Mouse (Mus musculus) limb, embryonic 10.5 days (tissue): Measurements from ENCODE around the gene Ttc7b. TPM values are rescaled to one million over a fixed set of nuclear protein-coding genes. Genes with fewer than 3 reads are reported as not detected.

Source experiments
- DNase-seq: peaks from one replicate; pipeline ENCODE4 v3.0.0-alpha.2; 2017; ENCODE audit warnings: low spot score
- H3K27ac ChIP-seq: fragments of 300-500 bp; sonication (generic); 2 replicates; pipeline ENCODE4 v1.5.1; 2016; ENCODE audit warnings: mild to moderate bottlenecking
- H3K27me3 ChIP-seq: fragments of 300-500 bp; sonication (generic); 2 replicates; pipeline ENCODE4 v1.6.1; 2016; ENCODE audit warnings: low read depth, mild to moderate bottlenecking; ENCODE audit not compliant: poor library complexity, severe bottlenecking
- H3K36me3 ChIP-seq: fragments of 300-500 bp; sonication (generic); 2 replicates; pipeline ENCODE4 v1.6.1; 2016; ENCODE audit warnings: mild to moderate bottlenecking, moderate library complexity
- H3K4me1 ChIP-seq: fragments of 300-500 bp; sonication (generic); 2 replicates; pipeline ENCODE4 v1.6.1; 2016
- H3K4me3 ChIP-seq: fragments of 300-500 bp; sonication (generic); 2 replicates; pipeline ENCODE4 v1.5.1; 2016; ENCODE audit warnings: mild to moderate bottlenecking, moderate library complexity
- H3K9me3 ChIP-seq: fragments of 300-500 bp; sonication (generic); replicated peaks from 2 replicates; pipeline ENCODE4 v1.6.1; 2016; ENCODE audit warnings: mild to moderate bottlenecking
- WGBS: fragments of 180-500 bp; shearing (Covaris S2); methylation state at CpG from one replicate; pipeline ENCODE4 v1.1.7; 2016; 5-methylcytosine and 5-hydroxymethylcytosine counted together
- polyA plus RNA-seq: library from polyadenylated mRNA; unstranded; fragments of >200 nt; fragmentation: Nextera tagmentation; extraction: Ambion mirVana; gene quantifications from 2 replicates; pipeline ENCODE4 v1.2.1, GENCODE M21; 2016

Ttc7b gene
- polyA plus RNA-seq, 1 experiment from 2014 or later, result 4.3 TPM

DNA sequence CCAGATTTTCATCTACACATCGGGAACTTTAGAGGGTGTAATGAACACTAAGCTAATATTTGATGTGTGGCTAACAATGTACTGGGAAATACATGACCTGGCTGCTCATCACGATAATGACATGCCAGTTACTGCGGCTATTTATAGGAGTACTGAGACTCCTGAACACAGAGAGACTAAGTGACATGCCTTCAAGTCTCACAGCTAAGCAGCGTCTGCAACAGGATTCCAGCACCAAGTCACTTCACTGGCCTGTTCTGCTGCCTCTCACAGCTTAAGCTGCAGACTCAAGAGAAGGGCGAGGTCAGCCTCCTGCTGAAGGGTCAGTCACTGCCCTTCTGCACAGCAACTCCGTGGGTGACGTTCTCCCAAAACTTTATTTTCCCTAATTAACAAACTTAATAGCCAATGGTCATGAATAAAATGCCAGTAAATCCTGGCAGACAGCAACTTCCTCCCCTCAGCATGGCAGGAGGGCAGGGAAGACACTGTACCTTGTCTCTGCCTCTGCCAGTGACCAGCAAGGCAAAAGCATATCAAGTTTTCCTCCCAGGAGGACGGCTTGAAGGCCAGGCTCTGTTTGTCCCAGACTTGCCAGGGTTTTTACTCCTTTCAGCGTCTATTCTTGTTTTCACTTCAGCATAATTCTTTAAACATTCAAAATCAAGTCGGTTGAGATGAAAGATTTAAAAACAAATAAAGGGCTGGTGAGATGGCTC lies 64.2 kb downstream of the Ttc7b start:
- no peak for DNase-seq
- 80% methylated on average over 10 of the region's 10 CpGs for WGBS

DNA sequence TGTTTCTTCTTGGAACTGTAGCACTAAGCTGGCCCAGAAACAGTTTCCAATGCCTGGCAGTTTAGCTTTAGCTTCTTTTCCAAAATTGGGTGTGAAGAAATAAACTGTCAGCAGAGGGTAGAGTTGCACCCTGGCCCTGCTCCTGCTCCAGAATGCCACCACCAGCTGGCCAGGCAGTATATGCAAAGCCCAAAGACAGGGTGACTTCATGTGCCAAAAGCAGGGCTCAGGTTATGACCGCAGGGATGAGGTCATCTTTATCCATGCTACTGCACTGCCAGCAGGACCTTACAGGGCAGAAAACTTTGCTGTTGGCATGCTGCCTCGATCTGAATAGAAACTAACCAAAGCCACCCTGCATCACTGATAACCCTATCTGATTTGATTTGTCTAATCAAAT lies 65.2 kb downstream of the Ttc7b start:
- Histone ChIP-seq H3K27me3 (no peaks in the 10 kb centered on the region), H3K4me1 (no peaks in the 10 kb centered on the region), H3K4me3 (no peak overlapping the region), H3K36me3 (peaks cover 14% of the 10 kb centered on the region), H3K9me3 (no peaks in the 10 kb centered on the region), H3K27ac (no peak overlapping the region)
- WGBS, result 90% methylated on average over 2 of the region's 2 CpGs
- no peak for DNase-seq

More for the DNA sequence above, 64.2 kb downstream of the Ttc7b start:
- H3K4me3 ChIP-seq, result no peak overlapping the region
- no peaks in the 10 kb centered on the region for H3K4me1 ChIP-seq
- H3K27ac ChIP-seq, result no peak overlapping the region
- H3K9me3 ChIP-seq, result no peaks in the 10 kb centered on the region
- peaks cover 14% of the 10 kb centered on the region for H3K36me3 ChIP-seq
- H3K27me3 ChIP-seq, result no peaks in the 10 kb centered on the region

GRCm38 (mm10) chr12:100447701-100448277 lies 72.8 kb downstream of the Ttc7b start:
- no peak overlapping the region for H3K4me3 ChIP-seq
- DNase-seq, result no peak

GRCm38 (mm10) chr12:100447161-100447560 lies 73.5 kb downstream of the Ttc7b start:
- no peak for DNase-seq
- Histone ChIP-seq H3K36me3 (peaks cover 17% of the 10 kb centered on the region), H3K4me3 (no peak overlapping the region), H3K27ac (peak overlapping the region; percentile 56; the same call in 1 of the 2 replicates), H3K9me3 (no peaks in the 10 kb centered on the region), H3K27me3 (no peaks in the 10 kb centered on the region), H3K4me1 (peaks cover 10% of the 10 kb centered on the region; the same call in 1 of the 2 replicates)
- WGBS, result 89% methylated on average over 6 of the region's 6 CpGs

More at GRCm38 (mm10) chr12:100447701-100448277, 72.8 kb downstream of the Ttc7b start:
- peaks cover 10% of the 10 kb centered on the region; the same call in 1 of the 2 replicates for H3K4me1 ChIP-seq
- no peaks in the 10 kb centered on the region for H3K27me3 ChIP-seq
- H3K9me3 ChIP-seq, result no peaks in the 10 kb centered on the region
- H3K36me3 ChIP-seq, result peaks cover 11% of the 10 kb centered on the region
- no peak overlapping the region for H3K27ac ChIP-seq
- 80% methylated on average over 12 of the region's 12 CpGs for WGBS

DNA sequence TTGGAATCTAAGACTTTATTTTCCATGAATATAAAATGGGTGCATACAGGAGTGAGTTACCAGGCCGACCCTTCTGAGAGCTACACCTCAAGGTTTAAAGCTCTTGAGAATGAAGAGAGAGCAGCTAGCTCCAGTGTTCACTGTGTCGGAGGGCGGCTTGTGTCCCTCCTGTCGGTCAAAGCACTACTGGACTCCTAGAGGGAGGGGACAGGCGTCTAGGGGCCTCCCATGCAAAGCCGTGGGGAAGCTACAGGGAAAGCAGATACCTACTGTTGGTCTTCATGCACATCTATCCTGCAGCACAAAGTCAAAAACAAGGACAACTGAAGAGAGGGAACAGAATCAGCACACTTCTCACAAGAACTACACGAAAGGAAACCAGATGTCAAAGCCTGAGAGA lies 74.9 kb downstream of the Ttc7b start:
- H3K27ac ChIP-seq, result no peak overlapping the region

GRCm38 (mm10) chr12:100445271-100445670 lies 75.4 kb downstream of the Ttc7b start:
- Histone ChIP-seq H3K36me3 (peaks cover 23% of the 10 kb centered on the region), H3K9me3 (no peaks in the 10 kb centered on the region), H3K27ac (no peak overlapping the region)

More for the DNA sequence above, 74.9 kb downstream of the Ttc7b start:
- 97% methylated on average over 7 of the region's 7 CpGs for WGBS
- peaks cover 20% of the 10 kb centered on the region for H3K36me3 ChIP-seq
- H3K4me1 ChIP-seq, result peaks cover 10% of the 10 kb centered on the region; the same call in 1 of the 2 replicates
- no peak overlapping the region for H3K4me3 ChIP-seq
- DNase-seq, result no peak
- H3K27me3 ChIP-seq, result no peaks in the 10 kb centered on the region
- no peaks in the 10 kb centered on the region for H3K9me3 ChIP-seq

DNA sequence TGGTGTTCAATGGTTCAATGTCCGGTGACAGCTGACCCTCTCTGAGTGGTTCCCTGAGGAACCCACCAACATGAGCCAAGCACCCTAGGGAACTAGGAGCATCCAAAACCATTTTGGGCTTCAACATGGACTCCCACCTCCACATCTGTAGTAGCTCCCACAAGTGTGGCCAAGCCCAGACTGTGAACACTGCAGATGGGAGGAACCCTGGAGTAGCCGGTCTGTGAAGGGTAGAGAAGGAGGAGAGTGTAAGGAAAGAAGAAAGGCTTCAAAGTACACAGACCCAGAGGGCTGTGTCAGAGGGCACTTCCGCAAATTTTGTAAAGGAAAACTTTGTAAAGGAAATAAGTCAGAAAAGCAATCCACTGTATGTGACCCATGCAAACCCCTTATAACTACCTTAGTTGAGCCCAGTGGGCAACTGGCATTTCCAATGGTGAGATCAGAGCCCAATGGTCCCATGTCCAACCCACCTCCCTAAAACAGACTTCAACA lies 75.9 kb downstream of the Ttc7b start:
- Histone ChIP-seq H3K9me3 (no peaks in the 10 kb centered on the region), H3K36me3 (peaks cover 23% of the 10 kb centered on the region), H3K27me3 (no peaks in the 10 kb centered on the region), H3K4me3 (no peak overlapping the region), H3K4me1 (peaks cover 10% of the 10 kb centered on the region; the same call in 1 of the 2 replicates), H3K27ac (no peak overlapping the region)
- WGBS, result 95% methylated on average over 3 of the region's 3 CpGs
- DNase-seq, result no peak

More at GRCm38 (mm10) chr12:100445271-100445670, 75.4 kb downstream of the Ttc7b start:
- peaks cover 10% of the 10 kb centered on the region; the same call in 1 of the 2 replicates for H3K4me1 ChIP-seq
- H3K4me3 ChIP-seq, result no peak overlapping the region
- 93% methylated on average over 6 of the region's 6 CpGs for WGBS
- no peaks in the 10 kb centered on the region for H3K27me3 ChIP-seq
- no peak for DNase-seq

DNA sequence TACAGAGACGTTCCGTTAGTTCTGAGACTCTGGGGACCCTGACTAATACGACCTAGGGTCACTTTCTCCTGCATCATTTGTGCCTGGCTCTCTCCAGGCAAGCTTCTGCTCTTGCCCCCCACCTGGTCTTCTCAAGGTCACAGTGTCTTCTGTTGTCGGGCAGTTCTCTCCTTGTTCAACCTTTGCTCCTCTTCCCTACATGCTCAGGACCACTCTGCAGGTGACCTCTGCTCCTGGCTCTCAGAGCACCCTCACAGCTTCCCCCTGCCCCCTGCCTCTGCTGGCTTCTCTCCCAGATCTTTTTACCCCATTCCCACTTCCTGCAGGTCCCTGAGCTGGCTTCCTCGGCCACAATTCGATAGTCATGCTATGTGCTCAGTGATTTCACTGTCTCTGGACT lies 77.2 kb downstream of the Ttc7b start:
- 88% methylated on average over 6 of the region's 6 CpGs for WGBS
- Histone ChIP-seq H3K9me3 (no peaks in the 10 kb centered on the region), H3K27ac (no peak overlapping the region), H3K27me3 (no peaks in the 10 kb centered on the region), H3K4me1 (peaks cover 13% of the 10 kb centered on the region; the same call in 1 of the 2 replicates), H3K36me3 (peaks cover 23% of the 10 kb centered on the region), H3K4me3 (no peak overlapping the region)
- DNase-seq, result no peak

- 93% methylated on average over 4 of the region's 4 CpGs for WGBS
Measured at GRCm38 (mm10) chr12:100441609-100442008, 79.0 kb downstream of the Ttc7b start.

DNA sequence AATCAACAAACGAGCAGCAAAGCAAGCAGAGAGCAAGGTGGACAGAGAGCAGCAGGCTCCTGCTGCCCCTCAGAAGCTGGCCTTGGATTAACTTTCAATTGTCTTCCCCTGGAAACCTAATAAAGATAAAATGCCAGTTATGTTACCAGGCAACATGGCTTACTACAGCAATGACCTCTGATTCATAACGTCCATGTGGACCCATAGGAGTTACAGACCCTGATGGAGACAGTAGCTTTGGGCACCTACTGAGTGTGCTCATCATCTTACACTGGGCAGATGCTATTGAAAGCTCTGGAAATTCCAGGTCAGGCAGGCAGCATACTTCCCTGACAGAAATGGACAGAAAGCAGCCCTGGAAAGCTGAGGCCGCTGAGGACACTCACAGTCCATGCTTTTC lies 80.7 kb downstream of the Ttc7b start:
- Histone ChIP-seq H3K4me1 (0 out of 2 replicates have a peak, but pooled peaks cover 5% of the 10 kb centered on the region), H3K27ac (no peak overlapping the region), H3K27me3 (no peaks in the 10 kb centered on the region), H3K36me3 (peaks cover 18% of the 10 kb centered on the region), H3K4me3 (no peak overlapping the region), H3K9me3 (no peaks in the 10 kb centered on the region)
- 78% methylated on average over 3 of the region's 3 CpGs for WGBS
- DNase-seq, result no peak

More at GRCm38 (mm10) chr12:100441609-100442008, 79.0 kb downstream of the Ttc7b start:
- 0 out of 2 replicates have a peak, but pooled peaks cover 5% of the 10 kb centered on the region for H3K4me1 ChIP-seq
- no peak for DNase-seq
- peaks cover 23% of the 10 kb centered on the region for H3K36me3 ChIP-seq
- no peaks in the 10 kb centered on the region for H3K27me3 ChIP-seq
- no peak overlapping the region for H3K4me3 ChIP-seq
- no peak overlapping the region for H3K27ac ChIP-seq
- no peaks in the 10 kb centered on the region for H3K9me3 ChIP-seq

- Histone ChIP-seq H3K27me3 (no peaks in the 10 kb centered on the region), H3K4me1 (0 out of 2 replicates have a peak, but pooled peaks cover 5% of the 10 kb centered on the region), H3K27ac (no peak overlapping the region), H3K4me3 (no peak overlapping the region), H3K36me3 (peaks cover 18% of the 10 kb centered on the region), H3K9me3 (no peaks in the 10 kb centered on the region)
- DNase-seq, result no peak
- WGBS, result 83% methylated on average over 4 of the region's 4 CpGs
Measured at GRCm38 (mm10) chr12:100439145-100439755, 81.4 kb downstream of the Ttc7b start.

- H3K9me3 ChIP-seq, result no peaks in the 10 kb centered on the region
- peaks cover 18% of the 10 kb centered on the region for H3K36me3 ChIP-seq
- H3K4me3 ChIP-seq, result no peak overlapping the region
- 74% methylated on average over 7 of the region's 7 CpGs for WGBS
- DNase-seq, result no peak
- H3K4me1 ChIP-seq, result 0 out of 2 replicates have a peak, but pooled peaks cover 5% of the 10 kb centered on the region
- H3K27ac ChIP-seq, result no peak overlapping the region
- H3K27me3 ChIP-seq, result no peaks in the 10 kb centered on the region
Measured at GRCm38 (mm10) chr12:100438509-100438908, 82.1 kb downstream of the Ttc7b start.
